ENCODE assay signal across 13 mouse cellular contexts in genomic region chr8:127091936-127092335, GRCm38 (mm10). TPM values are rescaled to one million over a fixed set of nuclear protein-coding genes. Genes with fewer than 3 reads are reported as not detected.
DNase-seq lines count a peak whose midpoint lies in the region; ATAC-seq lines count a peak whose summit lies in the region.
"Had no signal": no experiment of that assay in that cellular context is flagged by ENCODE, and none has a peak within 500 bp of the region (broad histone marks: within the 10 kb centered on the region; RNA-seq: fewer than 3 reads in every experiment).

No protein-coding gene starts in this region.

- H3K9ac ChIP-seq in hindbrain, embryonic 14.5 days: no peak overlapping the region
- no peak overlapping the region for H3K9ac ChIP-seq in hindbrain, embryonic 11.5 days (ENCODE audit: low read depth, low read length)
- no peak overlapping the region for H3K9ac ChIP-seq in neural tube, embryonic 13.5 days
- H3K9ac ChIP-seq in forebrain, embryonic 16.5 days (replicated peaks; ENCODE audit: low read depth, low read length): no peak overlapping the region
- H3K9ac ChIP-seq in stomach, embryonic 16.5 days (ENCODE audit: low read length): no peak overlapping the region
- H3K9ac ChIP-seq: liver, embryonic 14.5 days had no signal

- no peaks in the 10 kb centered on the region for H3K36me3 ChIP-seq in hindbrain, embryonic 14.5 days (replicated peaks; ENCODE audit: control insufficient read depth, insufficient read depth)
- H3K36me3 ChIP-seq in hindbrain, embryonic 11.5 days (ENCODE audit: control insufficient read depth, insufficient read depth, low read length): no peaks in the 10 kb centered on the region
- H3K36me3 ChIP-seq in neural tube, embryonic 13.5 days: no peaks in the 10 kb centered on the region
- H3K36me3 ChIP-seq in forebrain, embryonic 16.5 days (ENCODE audit: control insufficient read depth, insufficient read depth): no peaks in the 10 kb centered on the region
- H3K36me3 ChIP-seq in stomach, embryonic 16.5 days (ENCODE audit: control insufficient read depth, insufficient read depth, low read length): no peaks in the 10 kb centered on the region

- no peaks in the 10 kb centered on the region for H3K9me3 ChIP-seq in hindbrain, embryonic 14.5 days (ENCODE audit: control insufficient read depth, low read length)
- H3K9me3 ChIP-seq in hindbrain, embryonic 11.5 days (ENCODE audit: control insufficient read depth, low read length): no peaks in the 10 kb centered on the region
- H3K9me3 ChIP-seq in neural tube, embryonic 13.5 days: no peaks in the 10 kb centered on the region
- H3K9me3 ChIP-seq in forebrain, embryonic 16.5 days (ENCODE audit: control insufficient read depth, low read length): no peaks in the 10 kb centered on the region
- H3K9me3 ChIP-seq in stomach, embryonic 16.5 days (replicated peaks; ENCODE audit: control insufficient read depth, low read length): no peaks in the 10 kb centered on the region

- peaks cover 34% of the 10 kb centered on the region for H3K4me1 ChIP-seq in hindbrain, embryonic 14.5 days (replicated peaks; ENCODE audit: control insufficient read depth, insufficient read depth, low read length)
- peaks cover 9% of the 10 kb centered on the region for H3K4me1 ChIP-seq in hindbrain, embryonic 11.5 days (replicated peaks; ENCODE audit: control insufficient read depth, insufficient read depth, low read length)
- H3K4me1 ChIP-seq in neural tube, embryonic 13.5 days (replicated peaks): peaks cover 78% of the 10 kb centered on the region
- peaks cover 17% of the 10 kb centered on the region for H3K4me1 ChIP-seq in forebrain, embryonic 16.5 days (replicated peaks; ENCODE audit: control insufficient read depth, insufficient read depth, low read length)
- peaks cover 51% of the 10 kb centered on the region for H3K4me1 ChIP-seq in stomach, embryonic 16.5 days (ENCODE audit: control insufficient read depth, insufficient read depth, low read length)

- no peak for DNase-seq in hindbrain, embryonic 14.5 days (ENCODE audit: low spot score)
- no peak for DNase-seq in hindbrain, embryonic 11.5 days (ENCODE audit: low spot score)
- no peak for DNase-seq in neural tube, embryonic 10.5 days (ENCODE audit: extremely low spot score, low spot score)
- no peak for DNase-seq in left cerebral cortex, adult 8-10 months (ENCODE audit: low spot score in 2 of 2)
- no peak for DNase-seq in c-Kit-positive CD71-positive TER-119-positive erythroid progenitor cells, embryonic 14.5 days (ENCODE audit: low spot score)
- DNase-seq: cerebellum, postnatal 10 days; thymus, adult 18-20 months had no signal

- 67% methylated on average over 3 of the region's 3 CpGs for whole genome bisulfite sequencing in hindbrain, embryonic 14.5 days
- 85% methylated on average over 3 of the region's 3 CpGs for WGBS in hindbrain, embryonic 11.5 days
- WGBS in neural tube, embryonic 13.5 days: 68% methylated on average over 3 of the region's 3 CpGs
- WGBS in forebrain, embryonic 16.5 days: 57% methylated on average over 3 of the region's 3 CpGs
- WGBS in stomach, embryonic 16.5 days: 84% methylated on average over 3 of the region's 3 CpGs

- ATAC-seq in hindbrain, embryonic 14.5 days (ENCODE audit: low FRiP score): no peak
- ATAC-seq in hindbrain, embryonic 11.5 days (ENCODE audit: low FRiP score): no peak
- no peak for ATAC-seq in neural tube, embryonic 13.5 days (ENCODE audit: low read depth)
- no peak for ATAC-seq in forebrain, embryonic 16.5 days
- no peak for ATAC-seq in stomach, embryonic 16.5 days (ENCODE audit: insufficient read depth, low FRiP score)

- H3K4me2 ChIP-seq in hindbrain, embryonic 14.5 days (replicated peaks): no peak overlapping the region
- H3K4me2 ChIP-seq in hindbrain, embryonic 11.5 days (replicated peaks; ENCODE audit: low read depth, low read length): no peak overlapping the region
- H3K4me2 ChIP-seq in neural tube, embryonic 13.5 days: no peak overlapping the region
- H3K4me2 ChIP-seq in forebrain, embryonic 16.5 days (ENCODE audit: low read length): no peak overlapping the region
- no peak overlapping the region for H3K4me2 ChIP-seq in stomach, embryonic 16.5 days (ENCODE audit: low read depth, low read length)

- no peaks in the 10 kb centered on the region for H3K27me3 ChIP-seq in hindbrain, embryonic 14.5 days (ENCODE audit: control insufficient read depth, insufficient read depth, low read length)
- H3K27me3 ChIP-seq in hindbrain, embryonic 11.5 days (ENCODE audit: control insufficient read depth, insufficient read depth, low read length): no peaks in the 10 kb centered on the region
- no peaks in the 10 kb centered on the region for H3K27me3 ChIP-seq in neural tube, embryonic 13.5 days
- H3K27me3 ChIP-seq in forebrain, embryonic 16.5 days (replicated peaks; ENCODE audit: control insufficient read depth, insufficient read depth, low read length): no peaks in the 10 kb centered on the region
- H3K27me3 ChIP-seq in stomach, embryonic 16.5 days (ENCODE audit: control insufficient read depth, insufficient read depth, low read length): no peaks in the 10 kb centered on the region

- no peak overlapping the region for H3K4me3 ChIP-seq in hindbrain, embryonic 14.5 days (replicated peaks; ENCODE audit: low read length)
- H3K4me3 ChIP-seq in hindbrain, embryonic 11.5 days (ENCODE audit: low read depth, low read length): no peak overlapping the region
- no peak overlapping the region for H3K4me3 ChIP-seq in neural tube, embryonic 13.5 days
- no peak overlapping the region for H3K4me3 ChIP-seq in forebrain, embryonic 16.5 days (replicated peaks; ENCODE audit: low read length)
- no peak overlapping the region for H3K4me3 ChIP-seq in stomach, embryonic 16.5 days (replicated peaks; ENCODE audit: low read length)

- H3K27ac ChIP-seq in hindbrain, embryonic 14.5 days: peak overlapping the region; percentile 81
- H3K27ac ChIP-seq in hindbrain, embryonic 11.5 days (ENCODE audit: low read depth, low read length): no peak overlapping the region
- H3K27ac ChIP-seq in neural tube, embryonic 13.5 days (replicated peaks): peak overlapping the region; percentile 87
- H3K27ac ChIP-seq in forebrain, embryonic 16.5 days (ENCODE audit: low read length): peak overlapping the region; percentile 72
- H3K27ac ChIP-seq in stomach, embryonic 16.5 days (ENCODE audit: low read length): peak overlapping the region; percentile 75; the same call in 1 of the 2 replicates
- H3K27ac ChIP-seq: liver, embryonic 14.5 days had no signal

RNA-seq across cellular contexts. Expression of gene Pard3, which starts 28.2 kb away (rescaled TPM):
- 23.5 and 25.5 TPM in 2 replicates for polyA plus RNA-seq in hindbrain, embryonic 14.5 days (2014; fragmentation: Nextera tagmentation; extraction: Ambion mirVana)
- polyA plus RNA-seq in hindbrain, embryonic 11.5 days (2014; fragmentation: Nextera tagmentation; extraction: Ambion mirVana): 30.9 and 31.5 TPM in 2 replicates
- polyA plus RNA-seq in neural tube, embryonic 13.5 days (2015; fragmentation: Nextera tagmentation; extraction: Ambion mirVana): 20.9 and 22.2 TPM in 2 replicates
- 16.4 and 19.1 TPM in 2 replicates for polyA plus RNA-seq in forebrain, embryonic 16.5 days (2015; fragmentation: Nextera tagmentation; extraction: Ambion mirVana)
- 21.0 and 25.8 TPM in 2 replicates for polyA plus RNA-seq in stomach, embryonic 16.5 days (2015; fragmentation: Nextera tagmentation; extraction: Ambion mirVana)
- 10 to 100 TPM; 25.3 to 28.1 (median 26.6) TPM for total RNA-seq in left cerebral cortex, adult 8-10 months (2022)
- total RNA-seq: granulocyte monocyte progenitor cell, adult 5-6 weeks; hematopoietic stem cell, adult 5-6 weeks had no signal
